8 mouse cellular contexts compared by ENCODE assay signal in the genomic region with DNA sequence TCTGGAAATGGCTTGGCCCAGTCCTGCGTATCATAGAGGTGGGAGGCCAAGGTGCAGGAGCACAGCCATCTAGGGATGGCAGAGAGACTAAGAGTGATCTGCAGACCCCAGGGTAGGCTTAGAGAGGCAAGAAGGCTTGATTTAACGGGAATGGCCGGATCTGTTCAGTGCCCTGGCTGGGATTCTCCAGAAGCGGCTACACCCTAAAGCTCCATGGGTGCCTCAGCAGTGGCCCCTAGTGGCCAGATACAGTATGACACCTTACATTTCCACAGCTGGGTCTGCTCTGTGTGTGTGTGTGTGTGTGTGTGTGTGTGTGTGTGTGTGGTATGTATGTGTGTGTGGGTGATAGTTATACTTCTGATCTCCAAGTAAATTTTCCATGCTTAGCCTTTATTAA.
A peak's percentile ranks its signal among the peaks of the same experiment; 100 is the strongest.
DNase-seq lines count a peak whose midpoint lies in the region; ATAC-seq and TF ChIP-seq lines count a peak whose summit lies in the region.

No protein-coding gene starts in this region.

- H3K4me3 ChIP-seq in layer of hippocampus, adult 2 months, result no peak overlapping the region
- H3K4me3 ChIP-seq in lung, adult 2 months (replicated peaks; ENCODE audit: extremely low read depth, low read depth, low read length), result no peak overlapping the region
- no peak overlapping the region for H3K4me3 ChIP-seq in olfactory bulb, adult 2 months (ENCODE audit: insufficient read depth, low read depth, low read length)

- TF ChIP-seq POLR2A in lung, adult 2 months (IDR thresholded peaks at IDR 0.05; ENCODE audit: borderline replicate concordance, extremely low read depth, low read depth, low read length), result no peak
- no peak for TF ChIP-seq POLR2A in olfactory bulb, adult 2 months (IDR thresholded peaks at IDR 0.05; ENCODE audit: insufficient read depth, low read depth, low read length)

- peak; percentile 39 for DNase-seq in MEL-GATA-1-ER (ENCODE audit: extremely low read depth, low read depth)
- DNase-seq in cerebellum, adult 8-10 months, result peak; percentile 74
- peak; percentile 78 to 92 for DNase-seq in layer of hippocampus, adult 2 months (ENCODE audit: low spot score in 2 of 2)
- DNase-seq in lung, adult 2 months, result peak; percentile 83
- DNase-seq in thymus, postnatal 10 days (ENCODE audit: low spot score in 2 of 2), result peak; percentile 44 to 76

- no peak overlapping the region for H3K27ac ChIP-seq in layer of hippocampus, adult 2 months
- H3K27ac ChIP-seq in olfactory bulb, adult 2 months (ENCODE audit: insufficient read depth, low read depth, low read length), result no peak overlapping the region

- 23% methylated on average over 4 of the region's 4 CpGs for WGBS in lung, adult 2 months
- WGBS in olfactory bulb, adult 2 months, result 23% methylated on average over 4 of the region's 4 CpGs

- TF ChIP-seq CTCF in layer of hippocampus, adult 2 months (conservative IDR thresholded peaks at IDR 0.05), result peak; percentile 77
- TF ChIP-seq CTCF in lung, adult 2 months (IDR thresholded peaks at IDR 0.05; ENCODE audit: insufficient read depth, low read length), result peak; percentile 94
- peak; percentile 72 for TF ChIP-seq CTCF in olfactory bulb, adult 2 months (IDR thresholded peaks at IDR 0.05; ENCODE audit: insufficient read depth, low read depth, low read length)

- peaks cover 8% of the 10 kb centered on the region for H3K4me1 ChIP-seq in lung, adult 2 months (ENCODE audit: control insufficient read depth, insufficient read depth, low read length)
- H3K4me1 ChIP-seq in olfactory bulb, adult 2 months (ENCODE audit: control insufficient read depth, insufficient read depth, low read length), result peaks cover 47% of the 10 kb centered on the region

- ATAC-seq in frontal cortex, adult (ENCODE audit: low TSS enrichment), result peak; percentile 36
- peak; percentile 69 to 75 for ATAC-seq in hematopoietic stem cell, adult 5-6 weeks (replicated peaks in 1 of 2; ENCODE audit: insufficient read depth in 1 of 2, low FRiP score in 2 of 2, low TSS enrichment in 1 of 2, low read depth in 1 of 2, poor library complexity in 2 of 2, severe bottlenecking in 2 of 2)
